Mouse (Mus musculus): ENCODE results near the gene Epb41.

Epb41 gene

GRCm38 (mm10) chr4:132076480-132077405 is 1.6 kb upstream of the Epb41 start:
- in situ Hi-C loops (cut with MboI; ENCODE audit: low pct_unique_long_range_greater_than_20kb in 1 of 2, low sequenced_read_pairs in 2 of 2, unreplicated experiment in 1 of 2): no loop called here

GRCm38 (mm10) chr4:132075796-132076195 is 675 bp upstream of the Epb41 start:
- in situ Hi-C loops (cut with MboI; ENCODE audit: low pct_unique_long_range_greater_than_20kb in 1 of 2, low sequenced_read_pairs in 2 of 2, unreplicated experiment in 1 of 2): no loop called here

DNA sequence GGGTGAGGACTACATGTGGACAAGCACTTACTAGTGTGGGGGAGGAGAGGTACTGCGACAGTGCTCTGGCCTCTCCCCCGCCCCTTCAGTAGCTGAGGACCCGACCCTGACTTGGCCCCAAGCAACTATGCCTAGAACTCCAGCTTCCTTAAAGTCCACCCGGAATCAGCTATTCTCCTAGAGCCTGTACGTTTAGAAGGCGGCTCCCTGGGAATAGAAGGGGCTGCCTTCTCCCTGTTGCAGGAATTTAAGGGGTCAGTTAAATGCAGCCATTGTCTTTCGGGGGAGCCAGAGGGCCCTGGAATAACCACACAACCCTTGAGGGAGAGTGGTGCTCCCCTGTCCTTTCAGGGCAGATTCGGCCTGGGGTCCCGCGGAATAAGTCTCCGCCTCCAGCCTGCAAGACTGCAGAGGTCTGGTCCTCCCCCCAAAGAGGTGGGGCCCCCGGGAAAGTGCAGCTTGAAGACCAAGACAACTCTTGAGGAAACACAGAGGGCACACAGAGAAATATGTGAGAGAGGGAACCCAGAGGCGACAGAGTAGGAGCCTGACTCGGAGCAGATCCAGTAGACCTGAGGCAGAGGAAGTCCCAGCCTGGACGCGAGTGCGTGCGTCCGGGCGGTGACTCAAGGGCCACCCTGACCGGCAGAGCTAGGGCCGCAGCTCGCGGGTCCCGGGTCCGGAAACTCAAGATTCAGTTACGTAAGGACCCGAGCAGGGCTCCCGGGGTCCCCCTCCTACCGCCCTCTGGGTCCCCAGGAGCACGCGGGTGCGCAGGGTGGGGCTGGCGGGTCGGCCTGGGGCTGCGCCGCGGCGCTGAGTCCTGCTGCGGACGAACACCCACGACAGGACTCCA is 816 bp downstream of the Epb41 start, which contains the start of gene Gm10300:
TSS of gene Gm10300 (plus strand) at position 621 of the 856 bp plus-strand sequence.
- in situ Hi-C loops (cut with MboI; ENCODE audit: low pct_unique_long_range_greater_than_20kb in 1 of 2, low sequenced_read_pairs in 2 of 2, unreplicated experiment in 1 of 2): no loop called here

- in situ Hi-C loops (cut with MboI; ENCODE audit: low pct_unique_long_range_greater_than_20kb in 1 of 2, low sequenced_read_pairs in 2 of 2, unreplicated experiment in 1 of 2): no loop called here
These were observed 2.2 kb downstream of the Epb41 start for GRCm38 (mm10) chr4:132072946-132073345.

DNA sequence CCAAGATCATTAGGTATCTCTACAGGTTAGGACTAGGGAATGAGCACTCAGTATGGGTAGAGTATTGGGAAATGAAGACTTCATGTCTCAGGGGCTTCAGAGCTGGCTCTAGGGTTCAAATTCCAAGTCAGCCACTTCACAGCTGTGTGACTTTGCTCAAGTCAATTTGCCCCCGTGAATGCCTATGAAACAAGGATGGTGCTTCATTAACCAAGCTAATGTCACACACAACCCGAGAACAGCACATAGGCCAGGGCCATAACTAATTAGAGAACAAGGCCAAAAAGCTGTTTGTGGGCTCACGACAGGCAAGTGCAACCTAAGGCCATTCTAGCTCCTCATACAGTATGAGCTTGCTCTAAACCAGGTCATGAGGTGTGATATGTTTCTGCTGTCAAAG is 3.0 kb downstream of the Epb41 start:
- in situ Hi-C loops (cut with MboI; ENCODE audit: low pct_unique_long_range_greater_than_20kb in 1 of 2, low sequenced_read_pairs in 2 of 2, unreplicated experiment in 1 of 2): no loop called here

DNA sequence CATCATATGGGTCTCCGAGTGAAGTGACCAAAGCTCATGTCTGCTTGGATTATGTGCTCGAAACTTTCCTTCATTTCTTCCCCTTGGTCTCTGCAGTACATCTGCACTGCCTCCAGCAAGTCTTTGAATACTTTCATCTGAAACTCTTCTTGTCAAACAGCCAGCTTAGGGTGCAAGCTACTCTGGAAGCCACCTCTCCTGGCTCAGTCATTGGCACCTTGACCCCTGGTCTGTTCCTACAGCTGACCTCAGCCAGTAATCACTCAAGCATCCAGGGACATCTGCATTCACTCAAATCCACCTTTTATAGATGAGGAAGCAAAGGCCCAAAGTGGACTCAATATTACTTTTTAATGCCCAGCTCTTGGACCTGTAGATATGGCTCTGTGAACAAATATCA is 3.4 kb downstream of the Epb41 start:
- in situ Hi-C loops (cut with MboI; ENCODE audit: low pct_unique_long_range_greater_than_20kb in 1 of 2, low sequenced_read_pairs in 2 of 2, unreplicated experiment in 1 of 2): no loop called here

DNA sequence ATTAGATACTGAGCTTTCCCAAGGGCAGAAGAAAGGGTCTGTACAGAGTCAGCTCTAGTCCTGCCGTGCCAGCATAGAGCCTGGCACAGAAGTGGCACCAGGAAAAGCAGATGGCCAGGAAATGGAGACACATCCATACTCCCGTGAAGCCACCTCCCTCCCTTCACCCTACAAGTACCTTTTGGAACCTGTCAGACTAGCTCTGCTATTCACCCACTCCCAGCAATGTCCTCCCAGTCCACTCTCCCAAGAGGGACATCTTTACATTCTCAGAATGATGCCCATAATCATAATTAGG is 7.2 kb downstream of the Epb41 start:
- in situ Hi-C loops (cut with MboI; ENCODE audit: low pct_unique_long_range_greater_than_20kb in 1 of 2, low sequenced_read_pairs in 2 of 2, unreplicated experiment in 1 of 2): no loop called here

- in situ Hi-C loops (cut with MboI; ENCODE audit: low pct_unique_long_range_greater_than_20kb in 1 of 2, low sequenced_read_pairs in 2 of 2, unreplicated experiment in 1 of 2): no loop called here
These were observed 7.8 kb downstream of the Epb41 start for GRCm38 (mm10) chr4:132067112-132067937.

DNA sequence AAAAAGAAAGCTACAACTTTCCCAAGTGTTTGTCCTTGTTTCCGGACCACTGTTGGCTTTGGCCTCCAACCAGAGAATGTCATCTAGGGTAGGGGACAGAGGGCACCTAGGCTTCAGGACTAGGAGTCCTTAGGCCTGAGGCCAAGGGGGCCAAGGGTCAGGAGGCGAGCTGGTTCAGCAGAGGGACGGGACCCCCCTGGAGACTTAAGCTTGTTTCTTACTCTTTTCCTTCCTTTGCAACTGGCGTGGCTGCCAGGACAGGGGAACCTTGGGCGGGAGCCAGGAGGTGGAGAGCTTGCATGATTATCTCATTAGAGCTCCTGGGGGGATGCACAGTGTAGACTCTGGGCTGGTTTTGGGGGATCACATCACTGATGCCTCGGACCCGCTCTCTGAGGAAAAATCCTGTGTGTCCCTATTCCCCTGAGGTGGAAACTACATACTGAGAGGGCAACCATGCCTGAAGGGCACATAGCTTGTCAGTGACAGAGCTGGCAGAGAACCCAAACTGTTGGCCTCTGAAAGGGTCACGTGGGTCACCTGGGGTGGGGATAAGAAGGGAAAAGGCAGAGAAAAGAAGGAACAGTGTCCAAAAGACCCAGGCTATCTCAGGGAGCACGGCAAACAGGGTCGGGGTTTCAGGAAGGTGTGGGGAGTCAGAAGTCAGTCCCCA is 8.9 kb downstream of the Epb41 start:
- in situ Hi-C loops (cut with MboI; ENCODE audit: low pct_unique_long_range_greater_than_20kb in 1 of 2, low sequenced_read_pairs in 2 of 2, unreplicated experiment in 1 of 2): no loop called here

DNA sequence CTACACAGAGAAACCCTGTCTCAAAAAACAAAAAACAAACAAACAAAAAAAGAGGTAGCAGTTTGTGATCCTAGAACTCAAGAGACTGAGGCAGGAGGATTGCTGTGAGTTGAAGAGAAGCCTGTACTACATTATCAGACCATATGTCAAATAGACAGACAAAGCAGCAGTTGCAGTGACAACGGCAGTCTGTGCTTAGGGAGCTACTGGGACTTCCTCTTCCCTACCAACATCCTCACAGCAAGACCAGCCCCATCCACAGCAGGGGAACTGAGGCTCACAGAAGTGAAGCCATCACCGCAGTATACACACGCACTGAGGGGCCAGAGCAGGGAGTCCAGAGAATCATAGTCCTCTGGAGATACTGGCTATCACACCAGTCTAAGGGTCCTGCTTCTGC is 9.5 kb downstream of the Epb41 start:
- in situ Hi-C loops (cut with MboI; ENCODE audit: low pct_unique_long_range_greater_than_20kb in 1 of 2, low sequenced_read_pairs in 2 of 2, unreplicated experiment in 1 of 2): no loop called here

DNA sequence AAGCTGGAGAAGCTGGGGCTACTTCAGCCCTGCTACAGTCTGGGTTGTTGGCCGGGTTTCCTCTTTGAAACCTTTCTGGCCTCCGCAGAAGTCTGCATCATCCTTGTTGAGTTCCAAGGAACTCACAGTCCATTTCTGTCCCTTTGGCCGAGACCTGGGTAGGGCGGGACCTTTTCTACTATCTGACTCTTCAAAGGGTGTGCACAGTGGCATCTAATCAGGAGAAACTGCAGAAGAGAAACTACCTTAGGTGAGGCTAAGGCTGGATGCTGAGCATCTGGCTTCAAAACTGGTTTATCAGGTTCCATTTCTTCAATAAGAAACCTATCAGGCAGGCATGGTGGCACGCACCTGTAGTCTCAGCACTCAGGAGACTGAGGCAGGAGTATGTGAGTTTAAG is 10.6 kb downstream of the Epb41 start:
- in situ Hi-C loops (cut with MboI; ENCODE audit: low pct_unique_long_range_greater_than_20kb in 1 of 2, low sequenced_read_pairs in 2 of 2, unreplicated experiment in 1 of 2): no loop called here

- in situ Hi-C loops (cut with MboI; ENCODE audit: low pct_unique_long_range_greater_than_20kb in 1 of 2, low sequenced_read_pairs in 2 of 2, unreplicated experiment in 1 of 2): no loop called here
These were observed 11.9 kb downstream of the Epb41 start for GRCm38 (mm10) chr4:132062934-132063884.

DNA sequence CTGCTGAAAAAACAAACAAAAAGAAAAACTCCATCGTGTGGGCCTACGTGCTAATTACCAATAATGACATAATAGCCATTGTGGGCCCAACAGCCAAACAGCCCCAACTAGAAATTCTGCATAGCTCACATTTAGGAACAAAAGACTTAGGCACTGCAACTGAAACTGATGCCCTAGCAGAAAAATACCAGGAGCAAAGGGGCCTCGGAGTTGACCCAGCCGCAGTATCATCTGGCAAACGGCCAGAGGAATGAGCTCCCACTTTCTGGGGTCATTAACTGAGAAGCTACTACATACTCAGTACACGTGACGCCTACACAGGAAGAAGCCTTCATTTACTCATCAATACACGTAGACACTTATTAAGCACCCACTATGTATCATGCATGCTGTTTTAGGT is 12.8 kb downstream of the Epb41 start:
- in situ Hi-C loops (cut with MboI; ENCODE audit: low pct_unique_long_range_greater_than_20kb in 1 of 2, low sequenced_read_pairs in 2 of 2, unreplicated experiment in 1 of 2): no loop called here

- in situ Hi-C loops (cut with MboI; ENCODE audit: low pct_unique_long_range_greater_than_20kb in 1 of 2, low sequenced_read_pairs in 2 of 2, unreplicated experiment in 1 of 2): no loop called here
These were observed 14.9 kb downstream of the Epb41 start for GRCm38 (mm10) chr4:132060040-132060832.

DNA sequence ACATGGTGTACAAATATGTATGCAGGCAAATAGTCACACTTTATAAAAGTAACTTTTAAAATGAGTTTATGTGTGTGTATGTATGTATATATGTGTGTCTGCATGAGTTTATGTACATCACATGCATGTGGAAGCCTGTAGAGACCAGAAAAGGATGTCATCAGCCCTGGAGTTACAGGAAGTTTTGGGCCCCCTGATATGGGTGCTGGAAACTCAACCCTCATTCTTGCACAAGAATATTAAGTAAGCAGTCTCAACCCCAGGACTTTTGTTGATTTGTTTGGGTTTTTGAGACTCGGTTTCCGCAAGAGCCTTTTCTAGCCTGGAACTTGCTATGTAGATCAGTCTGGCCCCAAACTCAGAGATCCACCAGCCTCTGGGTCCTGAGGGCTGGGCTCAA is 15.6 kb downstream of the Epb41 start:
- in situ Hi-C loops (cut with MboI; ENCODE audit: low pct_unique_long_range_greater_than_20kb in 1 of 2, low sequenced_read_pairs in 2 of 2, unreplicated experiment in 1 of 2): no loop called here

- in situ Hi-C loops (cut with MboI; ENCODE audit: low pct_unique_long_range_greater_than_20kb in 1 of 2, low sequenced_read_pairs in 2 of 2, unreplicated experiment in 1 of 2): no loop called here
These were observed 17.8 kb downstream of the Epb41 start for GRCm38 (mm10) chr4:132057311-132057710.

All from mouse embryonic stem cell (cell line).